Mouse (Mus musculus): ENCODE measurements around the gene Nrbf2.

Gene Nrbf2

GRCm38 (mm10) chr10:67216872-67217271 is 68.2 kb downstream of the Nrbf2 start:
- DNase-seq (ENCODE audit: low spot score in 2 of 2): no peak
